8 mouse cellular contexts compared by ENCODE assay signal in the genomic region with DNA sequence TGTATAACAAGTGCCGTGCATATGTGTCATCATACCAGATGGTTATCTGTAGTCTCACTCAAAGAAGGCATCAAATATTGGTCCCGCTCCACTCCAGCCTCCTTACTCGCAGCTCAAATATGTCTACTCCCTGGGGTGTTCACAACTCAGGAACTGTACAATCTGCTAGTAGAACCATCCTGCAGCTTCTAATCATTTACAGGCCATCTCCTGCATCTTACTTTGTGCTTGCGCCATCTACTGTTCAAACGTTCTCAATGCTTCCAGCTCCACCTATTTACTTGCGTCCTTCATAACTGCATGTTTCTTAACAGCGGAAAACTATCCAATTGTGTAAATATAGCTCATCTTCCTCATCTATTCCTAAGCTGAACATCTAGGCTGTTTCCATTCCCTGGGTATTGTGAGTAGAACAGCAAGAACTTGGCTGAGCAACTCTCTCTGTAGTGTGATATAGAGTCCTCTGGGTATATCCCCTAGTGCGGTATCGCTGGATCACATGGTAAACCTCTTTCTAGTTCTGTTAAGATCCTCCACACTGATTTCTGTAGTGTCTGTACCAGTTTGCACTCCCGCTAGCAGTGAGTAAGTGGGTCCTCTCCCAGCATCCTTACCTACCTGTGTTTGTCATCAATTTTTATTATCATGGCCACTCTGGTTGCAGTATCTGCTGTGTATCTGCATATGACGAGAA.
DNase-seq lines count a peak whose midpoint lies in the region; ATAC-seq lines count a peak whose summit lies in the region.

No protein-coding gene starts in this region.

- no peak overlapping the region for H3K9ac ChIP-seq in heart, embryonic 12.5 days
- H3K9ac ChIP-seq in limb, embryonic 11.5 days (ENCODE audit: low read length), result no peak overlapping the region
- no peak overlapping the region for H3K9ac ChIP-seq in neural tube, embryonic 14.5 days (replicated peaks; ENCODE audit: low read depth, low read length)

- 38% methylated on average over 11 of the region's 11 CpGs for WGBS in heart, embryonic 12.5 days
- 46% methylated on average over 11 of the region's 11 CpGs for WGBS in limb, embryonic 11.5 days
- WGBS in neural tube, embryonic 14.5 days, result 51% methylated on average over 11 of the region's 11 CpGs

- no peak overlapping the region for H3K27ac ChIP-seq in heart, embryonic 12.5 days (ENCODE audit: poor library complexity, severe bottlenecking)
- no peak overlapping the region for H3K27ac ChIP-seq in limb, embryonic 11.5 days (replicated peaks; ENCODE audit: low read depth, low read length)
- no peak overlapping the region for H3K27ac ChIP-seq in neural tube, embryonic 14.5 days (ENCODE audit: low read depth, low read length)

- peak; percentile 51 for ATAC-seq in activated CD4-positive, CD25-positive, alpha-beta regulatory T cell, adult 4 months
- ATAC-seq in heart, embryonic 12.5 days (ENCODE audit: insufficient number of reproducible peaks, low FRiP score), result no peak
- ATAC-seq in limb, embryonic 11.5 days (ENCODE audit: insufficient number of reproducible peaks, low FRiP score, low TSS enrichment, low read depth), result no peak
- peak; percentile 38; the same call in 1 of the 2 replicates for ATAC-seq in neural tube, embryonic 14.5 days (ENCODE audit: low read depth)
- ATAC-seq in monocyte, adult 5-6 weeks (replicated peaks; ENCODE audit: insufficient number of reproducible peaks, low FRiP score, low TSS enrichment, poor library complexity, severe bottlenecking), result no peak

- H3K4me2 ChIP-seq in heart, embryonic 12.5 days, result peak overlapping the region; percentile 19; the same call in 1 of the 2 replicates
- no peak overlapping the region for H3K4me2 ChIP-seq in limb, embryonic 11.5 days (ENCODE audit: low read depth, severe bottlenecking)
- no peak overlapping the region for H3K4me2 ChIP-seq in neural tube, embryonic 14.5 days (ENCODE audit: low read depth, low read length)

- H3K36me3 ChIP-seq in heart, embryonic 12.5 days, result no peaks in the 10 kb centered on the region
- no peaks in the 10 kb centered on the region for H3K36me3 ChIP-seq in limb, embryonic 11.5 days (ENCODE audit: control insufficient read depth, insufficient read depth, low read length)
- no peaks in the 10 kb centered on the region for H3K36me3 ChIP-seq in neural tube, embryonic 14.5 days (ENCODE audit: control insufficient read depth, insufficient read depth, low read length)

- DNase-seq in B cell, adult 2 months, result peak; percentile 26 to 33
- DNase-seq in embryo, embryonic 11.5 days (ENCODE audit: low read depth, low spot score), result peak; percentile 50
- DNase-seq in kidney, adult 9 months, result peak; percentile 89
- peak; percentile 66 for DNase-seq in limb, embryonic 11.5 days (ENCODE audit: low spot score)

- H3K4me1 ChIP-seq in heart, embryonic 12.5 days (replicated peaks), result no peaks in the 10 kb centered on the region
- no peaks in the 10 kb centered on the region for H3K4me1 ChIP-seq in limb, embryonic 11.5 days (ENCODE audit: control insufficient read depth, insufficient read depth, low read length)
- H3K4me1 ChIP-seq in neural tube, embryonic 14.5 days (ENCODE audit: control insufficient read depth, insufficient read depth, low read length), result no peaks in the 10 kb centered on the region

- no peaks in the 10 kb centered on the region for H3K27me3 ChIP-seq in heart, embryonic 12.5 days (replicated peaks)
- no peaks in the 10 kb centered on the region for H3K27me3 ChIP-seq in limb, embryonic 11.5 days (ENCODE audit: control insufficient read depth, insufficient read depth, low read length)
- H3K27me3 ChIP-seq in neural tube, embryonic 14.5 days (ENCODE audit: control insufficient read depth, insufficient read depth, low read length), result no peaks in the 10 kb centered on the region

- H3K9me3 ChIP-seq in heart, embryonic 12.5 days (replicated peaks), result no peaks in the 10 kb centered on the region
- H3K9me3 ChIP-seq in limb, embryonic 11.5 days (ENCODE audit: control insufficient read depth, low read length), result no peaks in the 10 kb centered on the region
- no peaks in the 10 kb centered on the region for H3K9me3 ChIP-seq in neural tube, embryonic 14.5 days (ENCODE audit: control insufficient read depth, low read length)

- no peak overlapping the region for H3K4me3 ChIP-seq in heart, embryonic 12.5 days
- H3K4me3 ChIP-seq in limb, embryonic 11.5 days (ENCODE audit: low read depth, low read length), result no peak overlapping the region
- no peak overlapping the region for H3K4me3 ChIP-seq in neural tube, embryonic 14.5 days (ENCODE audit: low read depth, low read length)

Comparison
In these comparisons a context has a peak if more than half of its experiments do, and no peak if none do; other contexts are left out.
1. DNase-seq: peak in every context shown above with its lines; median percentile 89 in kidney, adult 9 months; 66 in limb, embryonic 11.5 days; 50 in embryo, embryonic 11.5 days; 30 in B cell, adult 2 months.
2. ATAC-seq: peak in activated CD4-positive, CD25-positive, alpha-beta regulatory T cell, adult 4 months (single experiment) and neural tube, embryonic 14.5 days (single experiment); none in heart, embryonic 12.5 days (single experiment), limb, embryonic 11.5 days (single experiment) and monocyte, adult 5-6 weeks (single experiment).